Mouse (Mus musculus) MEL-GATA-1-ER (cell line): ENCODE measurements at regions not wholly inside any gene's neighbourhood (a gene's known extent, or its start where the extent isn't known, plus 50 kb on each side); places are given as distances from the start of the nearest gene placed in this dataset.

Source experiments
- DNase-seq: peaks from one replicate; pipeline ENCODE4 v3.0.0-alpha.2; 2012; ENCODE audit warnings: low read depth; ENCODE audit errors: extremely low read depth

DNA sequence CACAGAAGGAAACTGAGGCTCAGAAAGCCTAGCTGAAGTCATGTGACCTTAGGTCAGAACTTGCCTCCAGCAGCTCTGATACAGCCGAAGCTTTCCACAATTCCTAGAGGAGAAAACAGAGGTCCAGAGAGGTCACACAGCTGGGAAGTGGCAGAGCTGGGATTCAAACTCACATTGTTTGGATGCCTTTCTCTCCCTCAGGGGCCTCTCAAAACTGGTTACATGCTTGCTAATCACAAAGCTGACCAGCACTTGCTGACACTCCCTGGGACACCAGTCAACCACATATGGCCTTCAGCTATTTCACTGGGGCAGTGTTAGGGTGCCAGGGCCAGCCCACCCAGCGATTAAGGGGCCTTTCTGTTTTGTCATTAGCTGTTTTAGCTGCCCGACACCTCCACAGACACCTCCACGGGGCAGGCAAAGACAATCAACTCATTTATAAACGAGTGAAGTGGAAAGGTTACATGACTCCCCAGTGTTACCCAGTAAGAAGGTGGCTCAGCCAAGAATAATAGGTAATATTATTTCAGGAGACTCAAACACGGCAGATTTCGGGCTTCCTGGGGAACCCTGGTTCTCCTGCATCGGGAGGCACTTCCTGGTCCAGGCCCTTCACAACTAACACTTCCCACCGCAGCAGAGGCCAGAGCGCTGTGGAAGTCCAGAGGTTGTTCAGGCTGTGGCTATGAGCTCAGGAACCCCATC, 71.4 kb downstream of the 2410131K14Rik start:
- no peak for DNase-seq

DNA sequence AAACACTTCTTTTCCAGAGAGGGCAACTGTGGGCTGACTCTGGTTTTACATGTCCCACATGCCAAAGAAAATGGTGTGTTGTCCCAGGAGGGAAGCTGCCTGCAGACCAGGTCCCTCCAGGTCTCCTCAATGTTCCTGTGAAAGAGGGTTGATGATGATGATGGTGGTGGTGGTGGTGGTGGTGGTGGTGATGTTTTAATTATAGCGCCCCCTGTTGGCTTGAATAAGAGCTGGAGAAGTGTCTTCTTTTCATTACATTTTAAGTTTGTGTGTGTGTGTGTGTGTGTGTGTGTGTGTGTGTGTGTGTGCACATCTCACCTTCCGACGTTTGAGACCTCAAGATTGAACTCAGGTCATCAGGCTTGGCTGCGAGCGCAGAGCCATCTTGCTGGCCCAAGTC, 73.0 kb downstream of the 2410131K14Rik start:
- DNase-seq, result no peak

DNA sequence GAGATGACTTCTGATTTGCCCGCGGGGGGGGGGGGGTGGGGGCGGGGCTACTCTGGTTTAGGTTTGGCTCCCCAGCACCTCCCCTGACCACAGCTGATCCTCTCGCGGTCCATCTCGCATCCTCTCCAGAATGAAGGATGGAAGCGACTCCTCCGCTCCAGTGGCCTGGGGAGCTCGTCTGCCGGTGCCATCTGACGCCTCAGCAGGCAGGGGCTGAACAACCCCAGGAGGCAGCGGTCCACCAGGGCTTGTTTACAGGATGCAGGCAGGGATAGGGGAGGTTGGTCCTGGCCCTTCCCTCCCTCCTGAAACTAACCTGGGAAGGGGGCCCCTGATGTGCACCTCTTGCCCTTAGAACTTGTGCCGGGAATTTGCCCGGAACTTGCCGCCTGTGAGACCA, 73.9 kb downstream of the 2410131K14Rik start:
- DNase-seq, result no peak

DNA sequence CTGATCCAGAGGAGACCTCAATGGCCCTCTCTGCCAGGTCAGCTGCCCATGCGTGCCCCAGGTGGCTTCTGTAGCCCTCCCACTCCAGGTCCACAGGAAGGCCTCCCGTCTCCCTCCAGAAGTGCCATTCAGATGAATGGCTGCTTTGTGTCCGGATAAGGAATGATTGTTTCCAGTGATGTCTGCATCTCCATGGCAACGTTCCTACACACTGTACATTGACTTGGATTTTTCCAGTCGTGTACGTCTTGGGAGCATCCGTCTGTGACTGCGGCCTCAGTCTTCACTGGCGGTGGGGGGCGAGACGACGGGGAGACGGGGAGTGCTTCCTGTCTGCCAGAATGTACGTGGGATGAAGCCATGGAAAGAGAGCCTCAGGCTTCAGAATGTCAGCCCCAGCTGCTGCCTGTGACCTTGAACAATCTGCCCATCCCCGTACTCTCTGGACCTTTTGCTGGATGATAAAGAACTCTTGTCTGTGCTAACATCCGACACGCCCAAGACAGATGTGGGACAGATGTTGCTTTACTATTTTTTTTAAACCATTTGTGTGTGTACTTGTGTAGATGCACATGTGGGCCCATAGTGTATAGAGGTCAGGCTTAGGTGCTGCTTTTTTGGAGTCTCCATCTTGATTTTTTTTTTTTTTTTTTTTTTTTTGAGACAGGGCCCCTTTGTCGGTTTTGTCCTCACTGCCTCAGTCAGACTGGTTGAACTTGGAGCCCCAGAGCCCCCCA, 76.9 kb downstream of the 2410131K14Rik start:
- no peak for DNase-seq

DNA sequence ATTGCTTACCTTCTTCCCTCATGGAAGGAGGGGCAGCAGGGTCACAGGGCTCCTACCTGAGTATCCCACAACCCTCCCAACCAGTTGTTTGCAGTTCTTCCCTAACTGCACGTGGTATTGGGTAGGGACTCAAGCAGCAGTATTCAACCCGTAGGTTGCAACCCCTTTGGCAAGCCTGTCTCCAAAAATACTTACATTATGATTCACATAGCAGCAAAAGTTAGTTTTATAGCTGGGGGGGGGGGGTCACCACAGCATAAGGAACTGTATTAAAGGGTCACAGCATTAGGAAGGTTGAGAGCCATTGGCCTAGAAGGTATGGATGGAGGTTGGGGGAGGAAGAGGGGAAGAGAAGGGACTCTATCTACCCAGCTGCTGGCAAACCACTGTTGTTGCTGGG, 78.1 kb downstream of the 2410131K14Rik start:
- DNase-seq, result no peak

DNA sequence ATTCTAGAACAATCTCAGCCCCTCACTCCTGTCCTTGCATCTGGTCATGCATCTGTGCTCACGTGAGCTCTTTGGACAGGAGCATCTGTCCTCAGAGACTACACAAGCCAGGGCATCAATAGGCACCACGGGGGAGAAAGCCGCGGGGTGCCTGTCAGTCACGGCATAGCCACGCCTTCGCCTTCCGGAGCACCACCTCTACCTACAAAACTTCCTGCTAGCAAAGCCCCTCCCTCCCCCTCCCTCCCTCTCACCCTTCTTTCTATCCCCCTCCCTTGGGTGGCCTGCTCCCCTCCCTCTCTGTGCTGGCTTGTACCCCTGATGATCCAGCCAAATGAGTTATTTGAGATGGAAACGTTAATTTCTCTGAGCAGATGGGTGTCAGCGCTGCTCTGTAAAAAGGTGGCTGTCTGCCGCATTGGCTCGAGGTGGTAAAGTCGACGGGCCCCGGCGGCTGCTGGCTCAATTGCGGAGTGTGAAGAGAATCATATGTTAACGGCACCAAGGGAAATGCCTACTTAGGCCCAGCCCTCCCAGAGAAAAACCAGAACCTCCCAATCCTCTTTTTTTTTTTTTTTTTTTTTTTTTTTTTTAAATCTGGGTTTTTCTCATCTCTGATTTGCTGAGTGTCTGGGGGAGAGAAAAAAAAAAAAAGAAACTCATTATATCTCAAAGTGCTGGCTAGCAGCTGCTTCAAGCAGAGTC, 82.0 kb downstream of the 2410131K14Rik start:
- DNase-seq, result no peak

DNA sequence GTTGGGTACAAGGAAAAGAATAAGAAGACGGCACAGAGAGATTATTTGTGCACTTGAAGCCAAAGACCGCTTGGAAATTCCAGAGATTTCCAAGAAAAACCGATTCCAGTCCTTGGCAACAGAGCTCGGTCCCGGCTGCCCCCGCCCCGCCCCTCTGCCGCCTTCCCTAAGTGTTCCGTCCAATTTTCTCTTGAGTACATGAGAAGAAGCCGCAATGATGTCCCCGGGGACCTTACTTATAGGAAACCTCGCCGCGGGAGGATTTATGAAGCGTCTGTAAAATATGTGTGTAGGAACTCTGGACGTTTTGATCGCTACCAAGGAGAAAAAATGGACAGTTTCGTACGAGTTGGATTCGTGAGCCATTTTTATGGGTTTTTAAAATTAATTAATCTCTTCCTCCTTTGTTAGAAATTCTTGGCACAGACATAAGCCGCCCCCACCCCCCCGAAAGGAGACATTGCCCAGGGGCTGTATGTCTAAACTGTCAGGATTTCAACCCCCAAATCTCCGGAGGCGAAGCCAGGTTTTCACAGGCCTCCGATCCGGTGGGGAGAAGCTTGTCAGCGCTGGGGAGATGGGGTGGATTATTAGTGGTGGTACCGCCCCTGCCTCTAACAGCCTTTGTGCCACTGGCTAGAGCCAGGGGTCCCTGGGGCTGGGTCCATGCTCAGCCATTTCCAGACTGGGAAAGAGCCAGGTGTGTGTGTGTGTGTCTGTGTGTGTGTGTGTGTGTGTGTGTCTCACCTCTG, 83.1 kb downstream of the 2410131K14Rik start:
- DNase-seq, result no peak

DNA sequence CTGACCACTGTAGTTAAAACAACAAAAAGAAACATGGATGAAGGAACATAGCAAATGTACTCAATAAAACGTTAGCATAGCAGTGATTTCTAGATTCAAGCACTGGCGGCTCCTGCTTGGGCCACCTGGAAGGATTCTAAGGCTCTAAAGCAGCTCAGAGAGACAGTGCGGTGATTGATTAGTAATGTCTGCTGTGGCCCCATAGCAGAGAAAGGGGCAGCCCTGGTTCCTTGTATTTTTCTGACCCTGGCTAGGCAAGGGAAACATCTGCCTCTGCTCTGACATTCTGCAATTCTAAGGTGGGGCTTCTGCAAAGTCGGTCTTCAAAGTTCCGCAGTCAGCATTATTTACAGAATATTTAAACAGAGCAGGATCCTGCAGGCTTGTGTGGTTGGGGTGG, 84.1 kb downstream of the 2410131K14Rik start:
- DNase-seq, result no peak

DNA sequence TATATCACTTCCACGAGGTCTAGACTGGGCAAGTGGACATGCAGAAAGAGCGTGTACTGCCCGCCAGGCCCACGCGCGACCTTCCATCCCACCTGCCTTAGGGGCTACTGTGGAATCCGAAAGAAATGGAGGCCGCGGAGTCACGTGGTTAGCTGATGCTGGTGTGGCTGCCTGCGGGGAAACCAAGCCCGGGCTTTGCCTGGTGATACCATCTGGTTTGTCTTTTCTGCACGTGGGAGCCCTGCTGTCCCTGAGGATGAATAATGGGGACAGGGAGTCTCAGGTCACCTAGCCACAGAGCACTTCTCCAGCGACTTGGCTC, 86.2 kb downstream of the 2410131K14Rik start:
- DNase-seq, result no peak

DNA sequence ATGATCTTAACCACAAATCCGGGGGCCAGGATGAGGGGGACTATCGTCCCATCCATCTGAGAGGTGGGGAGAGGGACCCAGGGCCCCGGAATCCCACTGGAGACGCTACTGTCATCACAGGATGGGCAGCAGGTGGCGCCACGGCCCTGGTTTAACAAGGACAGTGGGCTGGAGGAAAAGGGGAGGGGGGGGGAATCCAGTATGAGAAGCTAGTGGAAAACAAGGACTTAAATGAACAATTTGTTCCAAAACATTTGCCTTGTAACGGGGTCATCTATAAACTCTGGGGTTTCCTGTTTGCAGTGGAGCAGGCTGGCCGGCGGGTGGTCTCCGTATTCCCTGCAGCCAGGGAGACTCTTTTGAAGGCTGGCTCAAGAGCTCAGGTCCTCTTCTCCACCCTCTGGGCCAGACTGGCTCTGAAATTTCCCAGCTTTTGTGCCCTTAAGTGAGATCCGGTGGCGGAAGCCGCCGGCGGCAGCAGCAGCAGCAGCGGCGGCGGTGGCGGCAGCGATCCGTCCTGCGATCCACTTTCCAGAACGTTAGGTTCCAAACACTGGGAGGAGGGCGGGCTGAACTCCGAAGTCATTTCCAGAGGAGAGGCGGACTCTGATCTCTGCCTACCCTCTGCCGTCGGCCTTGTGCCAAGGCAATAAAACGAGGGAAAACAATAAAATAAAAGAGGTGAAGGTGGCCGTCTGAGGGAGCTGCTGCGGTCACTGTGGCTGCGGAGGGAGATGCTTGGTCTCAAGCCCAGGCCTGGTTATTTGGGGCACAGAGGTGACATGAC, 86.8 kb downstream of the 2410131K14Rik start:
- no peak for DNase-seq

DNA sequence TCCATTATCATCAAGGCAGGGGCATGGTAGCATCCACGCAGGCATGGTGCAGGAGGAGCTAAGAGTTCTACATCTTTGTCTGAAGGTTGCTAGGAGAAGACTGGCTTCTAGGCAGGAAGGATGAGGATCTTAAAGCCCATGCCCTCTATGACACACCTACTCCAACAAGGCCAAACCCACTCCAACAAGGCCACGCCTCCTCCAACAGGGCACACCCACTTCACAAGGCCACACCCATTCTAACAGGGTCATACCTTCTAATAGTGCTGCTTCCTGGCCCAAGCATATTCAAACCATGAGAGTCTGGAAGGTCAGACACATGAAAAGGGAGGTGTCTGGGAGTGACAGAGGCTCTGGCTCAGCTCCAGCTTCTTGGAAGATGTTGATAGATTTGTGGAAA, 89.0 kb downstream of the 2410131K14Rik start:
- DNase-seq, result no peak

DNA sequence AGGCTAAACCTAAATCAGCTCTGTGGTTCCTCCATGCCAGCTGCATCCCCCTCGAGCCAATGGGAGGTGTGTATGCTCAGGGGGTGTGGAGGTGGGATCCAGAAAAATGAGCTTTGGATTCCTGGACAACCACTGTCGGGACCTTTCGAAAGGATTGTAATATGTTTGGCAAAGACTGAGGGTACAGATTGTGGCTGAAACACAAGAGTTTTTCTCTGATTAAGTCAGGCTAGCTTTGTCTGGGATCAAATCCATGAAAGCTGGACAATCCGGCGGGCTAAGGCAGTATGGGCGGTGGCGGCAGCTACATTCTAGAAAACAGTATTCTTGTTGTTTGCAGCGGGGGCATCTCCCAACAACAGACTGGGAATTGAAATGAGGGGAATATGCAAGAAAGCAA, 93.2 kb downstream of the 2410131K14Rik start:
- DNase-seq, result no peak

DNA sequence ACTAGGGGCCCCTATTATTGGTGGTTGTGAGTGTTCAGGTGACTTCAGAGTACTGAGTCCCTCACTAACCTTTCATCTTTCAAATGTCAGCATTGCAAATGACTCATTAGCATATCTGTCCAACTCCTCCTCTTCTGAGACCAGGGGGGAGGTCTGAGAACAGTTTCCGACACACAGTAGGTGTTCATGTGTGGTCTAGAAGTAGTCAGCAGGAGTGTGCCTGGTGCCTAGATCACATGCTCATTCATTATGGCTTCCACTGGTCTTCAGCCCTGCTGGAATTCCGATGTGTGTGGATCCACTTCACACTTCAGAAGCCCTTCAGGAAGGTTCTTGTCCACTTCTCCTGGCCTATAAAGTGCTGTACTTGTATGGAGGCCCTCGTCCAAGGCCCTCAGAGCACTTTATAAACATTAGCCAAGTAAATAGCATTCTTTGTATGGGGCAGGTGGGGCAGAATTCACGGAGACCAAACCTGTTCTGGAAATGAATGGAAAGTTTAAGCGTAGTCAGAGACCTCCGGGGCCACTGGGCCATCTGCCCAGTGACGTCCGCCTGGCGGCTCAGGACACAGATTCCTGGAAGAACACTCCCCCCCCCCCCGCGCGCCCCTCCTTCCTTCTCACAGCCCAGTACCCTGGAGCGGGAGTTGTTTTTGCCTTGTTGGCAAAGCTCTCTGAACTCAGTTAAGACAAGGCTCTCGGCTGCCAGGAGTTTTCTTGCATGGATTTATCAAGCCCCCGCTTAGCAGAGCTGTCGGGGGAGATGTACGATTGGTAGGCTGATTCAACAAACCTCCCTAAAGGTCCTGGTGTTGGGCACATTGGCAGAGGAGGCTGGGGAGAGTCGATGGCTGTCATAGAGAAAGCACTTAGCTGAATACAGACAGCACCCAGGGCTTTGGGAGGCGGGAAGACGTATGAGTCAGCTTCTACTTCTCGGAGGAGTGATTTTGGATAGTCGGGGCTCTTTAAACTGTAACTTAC, 94.9 kb downstream of the 2410131K14Rik start:
- DNase-seq, result no peak

DNA sequence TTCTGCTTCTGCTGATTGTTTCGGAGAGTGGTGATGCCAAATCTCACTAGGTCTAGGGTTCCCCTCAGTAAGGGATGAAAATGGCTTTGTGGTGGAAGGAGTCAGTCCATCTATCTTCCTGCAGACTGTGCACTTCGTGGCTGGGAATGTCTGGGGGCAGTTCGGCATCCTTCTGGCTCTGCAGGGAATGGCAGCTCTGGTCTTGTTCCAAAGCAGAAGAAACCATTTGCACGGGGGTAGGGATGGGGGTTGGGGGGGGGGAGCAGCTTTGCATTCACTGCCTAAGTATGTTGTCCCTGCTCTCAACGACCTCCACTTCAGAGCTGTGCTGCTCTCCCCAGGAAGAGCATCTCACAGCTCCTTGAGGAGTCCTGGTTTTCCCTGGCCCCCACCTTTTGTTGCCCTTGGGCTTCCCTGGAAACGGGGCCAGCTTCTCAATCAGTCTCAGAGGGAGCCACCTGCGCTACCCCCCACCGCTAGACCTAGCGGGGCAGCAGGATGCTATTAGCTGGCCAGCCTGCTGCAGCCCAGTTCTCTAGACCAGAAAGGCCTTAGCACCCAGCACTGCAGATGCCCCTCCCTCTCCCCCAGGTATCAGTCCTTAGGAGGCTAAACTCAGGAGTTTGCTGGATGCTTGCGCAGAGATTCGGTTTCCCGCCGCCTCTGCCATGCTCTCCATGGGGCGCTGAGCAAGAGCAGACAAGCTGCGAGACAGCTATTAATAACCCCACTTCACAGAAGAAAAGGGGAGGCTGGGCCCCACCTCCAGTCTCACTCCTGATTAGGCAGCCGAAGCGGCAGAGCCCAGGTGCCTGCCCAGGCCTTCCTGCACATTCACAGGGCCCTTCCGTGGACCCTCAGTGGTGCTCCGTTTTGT, 98.7 kb downstream of the 2410131K14Rik start:
- no peak for DNase-seq

DNA sequence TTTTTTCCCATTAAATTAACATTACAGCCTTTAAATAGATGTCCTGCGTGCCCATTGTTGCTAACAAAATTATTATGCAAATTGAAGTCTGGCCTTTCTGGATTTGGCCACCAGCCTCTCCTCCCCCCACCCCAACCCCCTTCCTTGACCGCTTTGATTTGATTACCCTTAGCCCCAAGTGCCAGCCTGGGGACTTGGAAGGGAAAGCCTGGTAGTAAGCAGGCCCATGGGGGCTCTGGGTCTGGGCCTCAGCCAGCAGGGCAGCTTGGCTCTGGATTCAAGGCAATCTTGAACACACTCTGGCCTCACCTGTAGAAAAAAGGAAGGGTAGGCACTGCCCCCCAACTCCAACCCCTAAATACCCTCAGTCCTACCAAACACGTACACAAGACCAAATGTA, 100.2 kb downstream of the 2410131K14Rik start:
- no peak for DNase-seq

DNA sequence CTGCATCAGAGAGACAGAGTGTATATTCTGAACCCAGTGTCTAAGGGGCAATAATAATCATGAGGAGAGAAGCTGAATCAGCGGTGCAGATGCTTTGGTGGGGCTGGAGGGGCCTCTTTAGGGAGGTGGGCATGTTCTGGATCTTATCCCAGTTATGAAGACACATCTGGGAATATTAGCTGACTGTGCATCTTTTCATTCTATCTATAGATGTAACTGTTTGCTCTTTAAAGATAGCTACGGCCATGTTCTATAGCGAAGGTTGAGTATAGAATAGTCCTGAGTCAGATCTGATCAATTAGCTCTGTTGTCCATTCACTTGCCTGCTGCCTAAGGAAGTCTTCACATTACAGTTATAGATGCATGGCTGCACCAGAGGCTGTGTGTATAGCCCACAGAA, 104.0 kb downstream of the 2410131K14Rik start:
- no peak for DNase-seq

DNA sequence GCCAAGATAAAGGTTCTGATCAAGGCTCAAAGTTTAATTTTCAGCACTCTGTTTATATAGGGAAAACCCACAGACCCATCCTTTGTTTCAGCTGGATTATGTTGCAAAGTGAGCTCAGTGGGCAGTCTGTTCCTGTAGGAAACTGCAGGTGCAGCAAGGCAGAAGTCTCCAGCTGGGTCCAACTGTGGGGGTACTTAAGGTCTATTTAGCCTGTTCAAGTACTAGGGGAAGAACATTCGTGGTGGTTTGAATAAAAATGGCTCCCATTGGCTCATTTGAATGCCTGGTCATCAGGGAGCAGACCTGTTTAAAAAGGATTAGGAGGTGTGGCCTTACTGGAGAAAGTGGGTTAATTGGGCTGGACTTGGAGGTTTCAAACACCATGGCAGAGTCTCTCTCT, 106.3 kb downstream of the 2410131K14Rik start:
- DNase-seq, result no peak

DNA sequence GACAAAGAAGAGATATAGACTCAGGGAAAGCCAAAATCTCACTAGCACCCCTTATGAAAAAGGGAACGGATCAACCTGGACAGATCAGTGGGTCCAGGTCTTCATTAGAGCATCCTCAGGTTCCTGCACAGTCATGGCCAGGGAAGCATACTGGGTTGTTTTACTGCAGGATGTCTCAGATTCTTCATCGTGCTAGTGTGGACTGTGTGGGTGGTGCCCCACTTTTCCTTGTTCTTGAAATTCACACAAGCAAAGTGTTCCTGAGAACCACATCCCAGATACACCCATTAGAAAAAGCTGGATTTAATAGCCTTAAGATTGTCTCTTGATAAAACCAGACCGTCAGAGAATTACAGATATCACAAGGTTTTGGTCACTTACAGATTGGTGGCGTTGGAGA, 107.1 kb downstream of the 2410131K14Rik start:
- no peak for DNase-seq

DNA sequence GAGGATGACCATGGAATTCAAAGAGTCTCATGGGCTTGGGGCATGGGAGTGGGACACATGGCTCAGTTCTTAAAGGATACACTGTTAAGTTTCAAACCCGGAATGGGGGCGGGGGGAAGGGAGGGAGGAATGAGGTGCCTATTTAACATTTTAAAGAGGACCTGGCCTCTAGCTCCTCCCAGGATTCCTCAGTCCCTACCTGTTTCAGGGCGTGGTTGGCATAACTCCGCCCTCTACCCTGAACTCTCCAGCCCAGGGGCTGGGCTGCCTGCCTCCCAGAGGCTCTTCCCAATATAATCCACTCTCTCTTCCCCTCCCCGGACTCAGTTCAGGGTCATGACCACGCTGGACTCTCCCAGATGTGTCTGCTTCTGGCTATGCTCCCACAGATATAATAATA, 108.0 kb downstream of the 2410131K14Rik start:
- no peak for DNase-seq
